Mouse (Mus musculus) embryonic stem cell, embryonic (primary cell): ENCODE data around the gene 4833439L19Rik.

Source experiments
- CTCF ChIA-PET, 4 experiments: fragments of 300-600 bp in 2 of 4; fragments of 350-600 bp in 2 of 4; sonication (Branson Sonifier 250); formaldehyde crosslinking; loops; one replicate each; lab custom pipeline; 2022; ENCODE audit warnings: inconsistent platforms in 2 of 4; lab: Charles Lee
- POLR2A ChIA-PET, 4 experiments: fragments of 300-600 bp in 2 of 4; fragments of 350-600 bp in 2 of 4; sonication (Branson Sonifier 250); formaldehyde crosslinking; loops; one replicate each; lab custom pipeline; 2022; ENCODE audit warnings: antibody characterized with exemption in 4 of 4, inconsistent platforms in 1 of 4; lab: Charles Lee

The 4833439L19Rik gene

GRCm38 (mm10) chr13:54569282-54569681, 4.0 kb upstream of the 4833439L19Rik start:
- CTCF ChIA-PET, result interaction anchor here in 1 of 4 experiments (1.0 kb wide), 1 partner anchor 50 kb away, joined by 3 read pairs; no protein-coding TSS in a partner anchor
- POLR2A ChIA-PET, result interaction anchor here (0.6 to 6.1 kb wide), 15 partner anchors 9 to 103 kb away, joined by 3 to 40 read pairs (median 5); partner anchors contain the start of genes Higd2a (in 3 of the 4), Nop16 (in 3 of the 4), Faf2 (in 1 of the 4) and Simc1 (in 1 of the 4)

- ChIA-PET POLR2A (interaction anchor here (0.6 to 6.1 kb wide), 22 partner anchors 9 to 721 kb away, joined by 3 to 40 read pairs (median 4); partner anchors contain the start of genes Higd2a (in 3 of the 4), Nop16 (in 3 of the 4), Rnf44 (in 1 of the 4) and Simc1 (in 1 of the 4)), CTCF (interaction anchor here in 2 of 4 experiments (0.5 to 1.4 kb wide), 3 partner anchors 46 to 720 kb away, joined by 3 to 10 read pairs (median 6); no protein-coding TSS in a partner anchor)
These were observed 3.1 kb upstream of the 4833439L19Rik start for GRCm38 (mm10) chr13:54568380-54568779.

- CTCF ChIA-PET, result interaction anchor here in 3 of 4 experiments (0.5 to 1.9 kb wide), 21 partner anchors 9 to 319 kb away, joined by 3 to 8 read pairs (median 3); partner anchors contain the start of genes Arl10 (in 1 of the 3), Faf2 (in 1 of the 3), Higd2a (in 1 of the 3) and Nop16 (in 1 of the 3)
- POLR2A ChIA-PET, result interaction anchor here in 3 of 4 experiments (0.6 to 6.1 kb wide), 19 partner anchors 9 to 1307 kb away, joined by 3 to 40 read pairs (median 4); partner anchors contain the start of genes Arl10 (in 3 of the 3), Higd2a (in 2 of the 3), Nop16 (in 2 of the 3) and Rnf44 (in 1 of the 3)
These were observed 535 bp upstream of the 4833439L19Rik start for GRCm38 (mm10) chr13:54565594-54566345.

- POLR2A ChIA-PET, result interaction anchor here in 3 of 4 experiments (0.6 to 6.1 kb wide), 15 partner anchors 10 to 217 kb away, joined by 3 to 40 read pairs (median 4); partner anchors contain the start of genes Arl10 (in 3 of the 3), Simc1 (in 2 of the 3), Higd2a (in 1 of the 3) and Nop16 (in 1 of the 3)
- CTCF ChIA-PET, result interaction anchor here in 1 of 4 experiments (1.2 to 1.6 kb wide), 5 partner anchors 8 to 192 kb away, joined by 3 to 8 read pairs (median 3); partner anchors contain the start of gene Faf2
These were observed 719 bp downstream of the 4833439L19Rik start for GRCm38 (mm10) chr13:54564232-54565200.

GRCm38 (mm10) chr13:54562562-54562961, 2.7 kb downstream of the 4833439L19Rik start:
- ChIA-PET POLR2A (interaction anchor here in 2 of 4 experiments (1.0 to 2.0 kb wide), 8 partner anchors 8 to 58 kb away, joined by 3 to 6 read pairs (median 4); partner anchors contain the start of genes Higd2a (in 1 of the 2), Nop16 (in 1 of the 2) and Simc1 (in 1 of the 2)), CTCF (interaction anchor here in 2 of 4 experiments (0.7 to 1.0 kb wide), 2 partner anchors 13 to 42 kb away, joined by 3 read pairs; no protein-coding TSS in a partner anchor)

GRCm38 (mm10) chr13:54560608-54561007, 4.6 kb downstream of the 4833439L19Rik start:
- ChIA-PET CTCF (no interaction called here), POLR2A (no interaction called here)

- POLR2A ChIA-PET, result no interaction called here
These were observed 5.6 kb downstream of the 4833439L19Rik start for GRCm38 (mm10) chr13:54559656-54560055.

GRCm38 (mm10) chr13:54557652-54558051, 7.6 kb downstream of the 4833439L19Rik start:
- ChIA-PET CTCF (interaction anchor here in 1 of 4 experiments (0.5 kb wide), 1 partner anchor 185 kb away, joined by 3 read pairs; no protein-coding TSS in a partner anchor), POLR2A (interaction anchor here in 2 of 4 experiments (1.2 to 1.6 kb wide), 3 partner anchors 9 to 54 kb away, joined by 3 to 4 read pairs (median 4); partner anchors contain the start of genes Higd2a (in 1 of the 2), Nop16 (in 1 of the 2) and Simc1 (in 1 of the 2))

More at GRCm38 (mm10) chr13:54559656-54560055, 5.6 kb downstream of the 4833439L19Rik start:
- CTCF ChIA-PET, result interaction anchor here in 2 of 4 experiments (0.7 to 1.5 kb wide), 2 partner anchors 112 to 312 kb away, joined by 3 read pairs; no protein-coding TSS in a partner anchor

- ChIA-PET CTCF (interaction anchor here in 1 of 4 experiments (0.7 to 1.0 kb wide), 2 partner anchors 8 to 184 kb away, joined by 3 to 5 read pairs; partner anchors contain the start of gene 4833439L19Rik), POLR2A (interaction anchor here in 2 of 4 experiments (1.1 to 1.6 kb wide), 4 partner anchors 9 to 53 kb away, joined by 3 to 4 read pairs (median 4); partner anchors contain the start of genes Simc1 (in 2 of the 2), 4833439L19Rik (in 1 of the 2), Higd2a (in 1 of the 2) and Nop16 (in 1 of the 2))
These were observed 8.4 kb downstream of the 4833439L19Rik start for GRCm38 (mm10) chr13:54556796-54557195.

- ChIA-PET POLR2A (interaction anchor here in 3 of 4 experiments (0.7 to 1.2 kb wide), 4 partner anchors 9 to 52 kb away, joined by 3 to 4 read pairs (median 4); partner anchors contain the start of genes 4833439L19Rik (in 1 of the 3) and Simc1 (in 1 of the 3)), CTCF (interaction anchor here in 2 of 4 experiments (0.7 to 1.0 kb wide), 2 partner anchors 9 to 501 kb away, joined by 3 to 12 read pairs; partner anchors contain the start of gene 4833439L19Rik (in 1 of the 2))
These were observed 9.1 kb downstream of the 4833439L19Rik start for GRCm38 (mm10) chr13:54556176-54556575.

GRCm38 (mm10) chr13:54548036-54548435, 17.2 kb downstream of the 4833439L19Rik start:
- CTCF ChIA-PET, result no interaction called here
- POLR2A ChIA-PET, result interaction anchor here in 1 of 4 experiments (0.6 to 1.1 kb wide), 2 partner anchors 14 to 326 kb away, joined by 3 read pairs; no protein-coding TSS in a partner anchor

- CTCF ChIA-PET, result interaction anchor here in 1 of 4 experiments (0.8 kb wide), 1 partner anchor 11 kb away, joined by 3 read pairs; no protein-coding TSS in a partner anchor
- POLR2A ChIA-PET, result interaction anchor here in 2 of 4 experiments (0.6 to 0.7 kb wide), 2 partner anchors 18 to 100 kb away, joined by 3 read pairs; no protein-coding TSS in a partner anchor
These were observed 33.1 kb downstream of the 4833439L19Rik start for GRCm38 (mm10) chr13:54532134-54532533.

GRCm38 (mm10) chr13:54527140-54527539, 38.1 kb downstream of the 4833439L19Rik start:
- ChIA-PET CTCF (no interaction called here), POLR2A (interaction anchor here in 1 of 4 experiments (0.5 kb wide), 1 partner anchor 70 kb away, joined by 3 read pairs; no protein-coding TSS in a partner anchor)

- CTCF ChIA-PET, result interaction anchor here (0.5 to 2.0 kb wide), 6 partner anchors 9 to 368 kb away, joined by 3 to 8 read pairs (median 3); no protein-coding TSS in a partner anchor
- POLR2A ChIA-PET, result no interaction called here
These were observed 44.1 kb downstream of the 4833439L19Rik start for GRCm38 (mm10) chr13:54521181-54521580.

GRCm38 (mm10) chr13:54520221-54520620, 45.0 kb downstream of the 4833439L19Rik start:
- ChIA-PET POLR2A (interaction anchor here (0.6 to 2.8 kb wide), 5 partner anchors 16 to 274 kb away, joined by 3 to 17 read pairs (median 4); partner anchors contain the start of gene Simc1 (in 2 of the 4)), CTCF (interaction anchor here (0.5 to 2.0 kb wide), 18 partner anchors 10 to 1653 kb away, joined by 3 to 8 read pairs (median 4); partner anchors contain the start of gene Simc1 (in 1 of the 4))

GRCm38 (mm10) chr13:54505920-54506319, 59.3 kb downstream of the 4833439L19Rik start:
- ChIA-PET POLR2A (interaction anchor here (0.6 to 3.9 kb wide), 8 partner anchors 13 to 355 kb away, joined by 3 to 18 read pairs (median 6); no protein-coding TSS in a partner anchor), CTCF (interaction anchor here in 2 of 4 experiments (0.6 kb wide), 2 partner anchors 28 to 207 kb away, joined by 3 to 5 read pairs; no protein-coding TSS in a partner anchor)
